Mouse (Mus musculus) lung, adult 2 months (tissue): ENCODE results near the gene Scn4a. TPM values are rescaled to one million over a fixed set of nuclear protein-coding genes. Genes with fewer than 3 reads are reported as not detected.

Experiments
- DNase-seq: peaks from one replicate; pipeline ENCODE4 v3.0.0; 2022
- H3K4me1 ChIP-seq: fragments of 200-500 bp; 2 replicates; pipeline ENCODE4 v1.6.1; 2011; ENCODE audit warnings: low read length; ENCODE audit not compliant: control insufficient read depth, insufficient read depth
- H3K4me3 ChIP-seq: fragments of 200-500 bp; replicated peaks from 2 replicates; pipeline ENCODE3; 2011; ENCODE audit warnings: low read depth, mild to moderate bottlenecking, control low read depth, low read length; ENCODE audit errors: extremely low read depth
- CTCF ChIP-seq: fragments of 200-500 bp; IDR thresholded peaks from 2 replicates; pipeline ENCODE4 v1.5.1; 2011; ENCODE audit warnings: mild to moderate bottlenecking, low read length, control low read depth; ENCODE audit not compliant: insufficient read depth
- POLR2A ChIP-seq: fragments of 200-500 bp; IDR thresholded peaks from 2 replicates; pipeline ENCODE4 v1.6.1; 2011; ENCODE audit warnings: low read depth, mild to moderate bottlenecking, control low read depth, low read length, borderline replicate concordance; ENCODE audit errors: extremely low read depth
- WGBS: fragments of 180-500 bp; shearing (Covaris S2); methylation state at CpG from one replicate; pipeline ENCODE4 v1.1.7; 2018; 5-methylcytosine and 5-hydroxymethylcytosine counted together
- polyA plus RNA-seq: library from polyadenylated mRNA; depleted of rRNA; stranded (reverse); fragments of >200 nt; gene quantifications from 2 replicates; pipeline ENCODE4 v1.2.3, GENCODE M21; 2012

Gene Scn4a
- polyA plus RNA-seq, 1 experiment: 4.2 TPM

GRCm38 (mm10) chr11:106365366-106365765 is 12.3 kb upstream of the Scn4a start, which contains the start of gene Prr29:
Gene Prr29 (plus strand): TSS chr11:106365472.
- 55% methylated on average over 10 of the region's 10 CpGs for WGBS
- H3K4me3 ChIP-seq: no peak within 1 kb of the TSS
- TF ChIP-seq CTCF: no peak
- no peak for TF ChIP-seq POLR2A
- DNase-seq: no peak
- H3K4me1 ChIP-seq: peaks cover 6% of the 10 kb centered on the region; the same call in 1 of the 2 replicates

DNA sequence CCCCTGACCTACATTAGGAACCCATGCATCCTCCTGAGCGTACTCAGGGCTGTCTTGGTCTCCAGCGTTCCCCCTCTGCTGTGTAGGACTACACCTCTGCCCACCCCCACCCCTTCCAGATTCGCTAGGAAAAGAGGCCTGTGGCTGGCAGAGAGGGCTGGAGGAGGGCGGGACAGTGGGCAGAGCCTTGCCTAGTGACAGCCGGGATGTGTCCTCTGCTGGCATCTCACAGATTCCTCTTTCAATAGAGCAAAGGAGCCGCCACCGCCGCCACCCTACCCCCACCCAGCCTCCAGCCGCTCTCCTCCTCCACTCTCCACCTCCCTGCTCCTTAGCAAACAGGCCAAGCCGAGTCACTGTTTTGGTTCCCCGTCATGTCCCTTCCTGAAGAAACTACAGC is 11.6 kb upstream of the Scn4a start:
- TF ChIP-seq POLR2A (no peak), CTCF (no peak)
- WGBS: 12% methylated on average over 11 of the region's 11 CpGs
- Histone ChIP-seq H3K4me3 (no peak overlapping the region), H3K4me1 (peaks cover 6% of the 10 kb centered on the region; the same call in 1 of the 2 replicates)
- no peak for DNase-seq

DNA sequence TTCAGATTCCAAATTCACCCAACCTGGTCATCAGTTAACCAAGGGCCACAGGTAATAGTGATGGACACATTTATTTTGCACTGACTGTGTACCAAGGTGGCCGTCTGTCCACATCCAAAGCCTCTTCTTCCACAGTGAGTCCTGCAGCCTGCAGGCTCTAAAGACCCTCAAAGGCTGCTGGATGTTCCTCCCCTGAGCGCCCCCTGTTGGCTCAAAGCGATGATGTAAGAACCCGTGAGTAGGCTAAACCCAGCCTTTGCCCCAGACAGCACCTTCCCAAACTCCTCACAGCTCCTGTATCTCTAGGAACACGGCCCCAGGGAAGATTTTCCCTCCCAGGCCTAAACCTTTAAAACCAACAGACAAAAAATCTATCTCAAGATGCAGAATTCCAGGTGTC is 6.3 kb upstream of the Scn4a start:
- DNase-seq: no peak
- 34% methylated on average over 5 of the region's 5 CpGs for WGBS
- no peak for TF ChIP-seq POLR2A
- TF ChIP-seq CTCF: peak; percentile 59
- no peak overlapping the region for H3K4me3 ChIP-seq
- H3K4me1 ChIP-seq: peaks cover 2% of the 10 kb centered on the region; the same call in 1 of the 2 replicates

DNA sequence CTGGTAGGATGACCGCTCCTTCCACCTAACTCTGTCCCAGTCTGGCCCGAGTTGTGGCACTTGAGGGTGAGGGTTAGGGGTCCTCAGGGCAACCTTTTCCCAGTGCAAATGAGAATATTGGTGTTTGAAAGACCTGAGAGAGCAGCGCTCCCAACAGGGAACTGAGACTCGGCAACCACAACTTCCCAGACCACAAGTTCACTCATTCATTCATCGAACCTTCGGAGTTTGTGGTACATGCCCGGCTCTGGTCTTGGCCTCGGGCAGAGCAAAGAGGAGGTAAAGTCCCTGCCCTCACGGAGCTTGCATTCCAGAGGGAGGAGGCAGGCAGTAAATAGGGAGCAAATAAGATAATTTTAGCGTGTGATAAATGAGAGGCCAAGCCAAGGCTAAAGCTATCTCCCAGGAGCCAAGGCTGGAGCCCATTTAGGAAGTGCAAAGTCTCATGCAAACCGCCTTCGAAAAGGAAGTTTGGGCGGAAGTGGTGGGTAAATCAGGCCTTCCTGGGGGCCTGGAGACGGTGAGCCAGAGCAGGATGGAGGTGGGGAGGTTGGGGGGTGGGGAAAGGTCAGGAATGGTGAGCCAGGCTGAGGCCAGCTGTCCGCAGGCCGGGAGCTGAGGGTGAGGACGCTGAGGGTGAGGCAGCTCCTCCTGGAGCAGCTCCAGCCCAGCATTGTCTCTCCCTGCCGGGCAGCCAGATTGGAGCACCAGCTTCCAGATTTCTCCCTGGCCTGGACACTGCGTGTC is 2.5 kb upstream of the Scn4a start:
- 39% methylated on average over 19 of the region's 19 CpGs for WGBS
- no peak for DNase-seq
- Histone ChIP-seq H3K4me1 (peaks cover 2% of the 10 kb centered on the region; the same call in 1 of the 2 replicates), H3K4me3 (no peak overlapping the region)
- no peak for TF ChIP-seq CTCF
- TF ChIP-seq POLR2A: no peak

DNA sequence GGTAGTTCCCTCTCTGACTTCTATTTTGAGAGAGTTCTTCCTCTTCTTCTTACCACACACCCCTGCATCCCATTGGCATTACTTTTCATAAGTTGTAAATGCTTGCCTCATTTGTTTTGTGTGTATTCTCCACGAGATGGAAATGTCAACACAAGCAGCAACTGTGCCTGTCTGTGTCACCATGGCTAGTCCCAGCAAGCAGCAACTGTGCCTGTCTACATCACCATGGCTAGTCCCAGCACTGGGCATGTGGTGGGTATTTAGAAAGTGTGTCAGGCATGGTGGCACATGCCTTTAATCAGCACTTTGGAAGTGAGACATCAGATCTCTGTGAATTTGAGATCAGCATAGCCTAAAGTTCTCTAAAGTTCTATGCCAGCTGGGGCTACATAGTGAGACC is 1.1 kb upstream of the Scn4a start:
- DNase-seq: no peak
- Histone ChIP-seq H3K4me1 (peaks cover 2% of the 10 kb centered on the region; the same call in 1 of the 2 replicates), H3K4me3 (no peak overlapping the region)
- TF ChIP-seq POLR2A: no peak
- no peak for TF ChIP-seq CTCF
- 21% methylated on average over 1 of the region's 1 CpGs for WGBS

- no peak overlapping the region for H3K4me3 ChIP-seq
- H3K4me1 ChIP-seq: peaks cover 2% of the 10 kb centered on the region; the same call in 1 of the 2 replicates
- 68% methylated on average over 4 of the region's 4 CpGs for WGBS
- no peak for DNase-seq
- TF ChIP-seq POLR2A: no peak
- TF ChIP-seq CTCF: no peak
These were observed 1.1 kb downstream of the Scn4a start for GRCm38 (mm10) chr11:106351941-106352340.

GRCm38 (mm10) chr11:106351253-106351652 is 1.8 kb downstream of the Scn4a start:
- TF ChIP-seq POLR2A (no peak), CTCF (no peak)
- WGBS: 62% methylated on average over 3 of the region's 3 CpGs
- Histone ChIP-seq H3K4me1 (peaks cover 2% of the 10 kb centered on the region; the same call in 1 of the 2 replicates), H3K4me3 (no peak overlapping the region)
- DNase-seq: no peak

DNA sequence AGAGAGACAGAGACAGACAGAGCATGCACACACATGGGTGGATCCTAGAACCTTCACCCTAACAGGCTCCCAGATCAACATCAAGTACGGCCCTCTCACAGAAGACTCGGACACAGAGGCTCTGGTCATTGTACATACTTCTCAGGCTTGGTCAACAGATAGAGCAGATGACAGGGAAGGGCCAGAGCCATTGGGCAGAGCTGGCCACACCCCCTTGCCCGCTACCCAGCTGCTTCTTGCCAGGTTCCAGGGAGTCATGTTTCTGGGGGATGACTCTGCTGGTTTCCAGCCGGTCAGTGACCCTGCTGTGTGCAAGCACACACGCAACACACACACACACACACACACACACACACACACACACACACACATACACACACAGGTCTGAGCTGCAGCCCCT is 2.2 kb downstream of the Scn4a start:
- DNase-seq: no peak
- TF ChIP-seq POLR2A (no peak), CTCF (no peak)
- WGBS: 69% methylated on average over 5 of the region's 5 CpGs
- H3K4me1 ChIP-seq: peaks cover 2% of the 10 kb centered on the region; the same call in 1 of the 2 replicates
- no peak overlapping the region for H3K4me3 ChIP-seq

DNA sequence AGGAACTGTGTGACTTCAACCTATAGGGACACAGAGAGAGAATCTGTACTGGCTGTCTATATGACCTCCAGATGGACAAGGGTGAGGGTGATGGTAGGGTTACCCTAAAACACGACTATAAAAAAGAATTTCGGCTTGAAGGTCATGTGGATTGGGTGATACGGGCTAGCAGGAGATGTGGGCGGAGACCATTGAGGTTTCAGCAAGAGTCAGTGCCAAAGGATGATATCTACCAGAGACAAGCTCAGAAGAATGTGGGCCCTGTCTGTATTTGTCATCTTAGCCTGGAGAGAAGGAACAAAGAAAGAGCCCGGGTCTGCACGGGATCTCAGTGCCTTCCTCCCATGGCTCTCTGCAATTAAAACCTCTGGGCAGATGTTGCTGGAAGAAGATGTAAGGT is 3.3 kb downstream of the Scn4a start:
- Histone ChIP-seq H3K4me1 (no peaks in the 10 kb centered on the region), H3K4me3 (no peak overlapping the region)
- TF ChIP-seq CTCF: no peak
- no peak for TF ChIP-seq POLR2A
- WGBS: 74% methylated on average over 6 of the region's 6 CpGs
- DNase-seq: no peak

- TF ChIP-seq CTCF (no peak), POLR2A (no peak)
- Histone ChIP-seq H3K4me3 (no peak overlapping the region), H3K4me1 (no peaks in the 10 kb centered on the region)
- no peak for DNase-seq
- WGBS: 50% methylated on average over 6 of the region's 6 CpGs
These were observed 8.2 kb downstream of the Scn4a start for GRCm38 (mm10) chr11:106344910-106345309.
